Mouse (Mus musculus) fat pad, adult 2 months (tissue): ENCODE data around the gene Galnt17.

ENCODE experiments used
- DNase-seq: peaks from one replicate; pipeline ENCODE4 v3.0.0-alpha.2; 2011; ENCODE audit warnings: low read depth, low spot score; ENCODE audit errors: extremely low read depth

Gene Galnt17

GRCm38 (mm10) chr5:131308397-131308796 is at the start of gene Galnt17:
Galnt17 (minus strand) TSS chr5:131308497.
- DNase-seq = no peak

DNA sequence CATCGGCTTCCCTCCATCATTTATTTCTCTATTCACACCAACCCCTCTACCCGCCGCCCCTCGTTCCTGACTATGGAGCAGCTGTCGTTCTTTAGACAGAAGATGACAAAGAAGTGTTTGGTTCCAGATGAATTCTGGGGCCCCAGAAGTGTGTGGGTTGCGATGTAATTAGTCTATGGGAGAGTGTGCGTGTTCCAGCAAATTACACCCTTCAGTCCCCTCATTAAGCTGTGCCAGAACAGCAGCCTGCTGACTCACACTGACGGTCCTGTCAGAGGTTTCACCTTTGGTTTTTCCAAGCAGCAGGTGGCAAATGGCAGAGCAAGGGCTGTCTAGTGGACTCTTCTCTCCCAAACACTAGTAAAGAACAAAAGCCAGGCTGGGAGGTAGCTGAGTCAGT is 26.2 kb upstream of the Galnt17 start:
- DNase-seq = no peak

DNA sequence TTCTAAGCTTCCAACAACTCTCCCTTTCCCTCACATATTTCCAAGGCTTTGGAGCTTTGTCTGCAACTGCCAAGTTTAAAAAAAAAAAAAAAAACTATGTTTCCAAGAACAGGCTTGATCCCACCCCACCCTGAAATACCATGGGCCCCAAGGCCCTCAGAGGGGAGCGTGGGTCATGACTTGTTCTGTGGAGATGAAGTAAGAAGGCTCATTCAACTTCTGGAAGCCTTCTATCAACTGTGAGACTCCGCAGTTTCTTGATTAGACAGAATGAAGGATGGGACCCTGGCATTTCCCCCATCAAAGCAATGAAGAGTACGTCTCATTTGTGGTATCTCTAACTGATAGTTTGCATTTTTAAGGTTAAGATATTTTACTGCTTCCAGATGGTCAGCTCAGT is 13.0 kb upstream of the Galnt17 start:
- no peak for DNase-seq

GRCm38 (mm10) chr5:131319605-131320004 is 11.3 kb upstream of the Galnt17 start:
- DNase-seq = no peak

- DNase-seq = no peak
Measured at GRCm38 (mm10) chr5:131319141-131319540, 10.8 kb upstream of the Galnt17 start.

DNA sequence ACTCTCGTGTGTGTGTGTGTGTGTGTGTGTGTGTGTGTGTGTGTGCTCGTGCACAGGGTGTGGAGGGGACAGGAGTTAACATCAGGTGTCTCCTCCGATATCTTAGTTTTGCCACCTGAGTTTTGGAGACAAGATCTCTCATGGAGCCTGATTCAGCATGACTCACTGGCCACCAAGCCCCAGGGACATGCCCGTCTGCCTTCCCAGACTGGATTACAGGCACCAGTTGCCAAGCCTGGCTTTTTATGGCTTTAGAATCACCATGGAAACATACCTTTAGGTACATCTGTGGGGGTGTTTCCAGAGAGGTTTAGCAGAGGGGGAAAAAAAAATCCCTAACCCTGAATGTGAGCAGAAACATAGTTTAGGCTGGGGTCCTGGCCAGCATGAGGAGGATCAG is 6.7 kb upstream of the Galnt17 start:
- DNase-seq = no peak

- no peak for DNase-seq
Measured at GRCm38 (mm10) chr5:131307656-131308151, 593 bp downstream of the Galnt17 start.

- DNase-seq = no peak
Measured at GRCm38 (mm10) chr5:131306908-131307655, 1.2 kb downstream of the Galnt17 start.

DNA sequence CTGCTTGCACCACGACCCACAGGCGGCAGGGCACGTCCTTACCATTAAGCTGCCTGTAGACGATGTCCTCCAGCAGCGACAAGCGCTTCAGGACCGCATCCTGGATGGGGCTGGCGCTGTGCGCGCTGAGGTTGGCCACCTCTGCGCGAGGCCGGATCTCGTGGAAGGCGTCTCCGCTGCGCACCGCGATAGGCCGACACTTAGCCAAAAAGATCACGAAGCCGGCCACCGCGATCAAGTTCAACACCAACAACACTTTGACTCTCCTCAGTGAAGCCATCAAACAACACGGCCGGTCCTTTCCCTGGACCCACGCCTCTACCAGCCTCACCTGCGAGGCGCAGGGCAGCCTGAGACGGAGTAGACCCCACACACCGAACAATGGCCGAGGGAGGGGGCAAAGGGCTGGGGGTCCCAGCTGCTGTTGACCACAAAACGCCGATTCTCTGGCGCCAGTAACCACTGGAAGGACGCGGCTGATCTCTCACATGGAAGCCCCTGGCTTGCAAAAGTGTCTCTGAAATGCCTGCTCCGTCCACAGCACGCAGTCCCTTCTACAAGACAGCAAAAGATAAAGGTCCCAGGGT is 1.9 kb downstream of the Galnt17 start:
- no peak for DNase-seq

- no peak for DNase-seq
Measured at GRCm38 (mm10) chr5:131305223-131305622, 3.1 kb downstream of the Galnt17 start.

DNA sequence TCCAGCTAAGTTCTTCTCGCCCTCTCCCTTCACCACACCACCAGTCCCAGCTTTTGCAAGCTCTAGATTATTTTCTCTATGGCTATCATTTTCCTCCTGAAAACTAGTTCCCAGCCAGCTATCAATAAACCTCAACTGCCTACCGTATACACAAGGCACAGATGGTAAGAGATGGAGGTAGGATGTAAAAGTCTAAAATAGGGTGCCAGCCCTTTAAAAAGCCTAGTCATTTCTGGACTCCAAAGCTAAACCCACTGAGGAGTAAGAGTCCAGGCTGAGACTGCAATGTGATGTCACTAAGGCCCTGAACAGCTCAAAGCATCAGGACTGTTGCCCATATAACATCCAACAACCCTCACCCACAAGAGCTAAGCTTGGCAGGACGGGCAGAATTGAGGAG is 6.8 kb downstream of the Galnt17 start:
- no peak for DNase-seq

DNA sequence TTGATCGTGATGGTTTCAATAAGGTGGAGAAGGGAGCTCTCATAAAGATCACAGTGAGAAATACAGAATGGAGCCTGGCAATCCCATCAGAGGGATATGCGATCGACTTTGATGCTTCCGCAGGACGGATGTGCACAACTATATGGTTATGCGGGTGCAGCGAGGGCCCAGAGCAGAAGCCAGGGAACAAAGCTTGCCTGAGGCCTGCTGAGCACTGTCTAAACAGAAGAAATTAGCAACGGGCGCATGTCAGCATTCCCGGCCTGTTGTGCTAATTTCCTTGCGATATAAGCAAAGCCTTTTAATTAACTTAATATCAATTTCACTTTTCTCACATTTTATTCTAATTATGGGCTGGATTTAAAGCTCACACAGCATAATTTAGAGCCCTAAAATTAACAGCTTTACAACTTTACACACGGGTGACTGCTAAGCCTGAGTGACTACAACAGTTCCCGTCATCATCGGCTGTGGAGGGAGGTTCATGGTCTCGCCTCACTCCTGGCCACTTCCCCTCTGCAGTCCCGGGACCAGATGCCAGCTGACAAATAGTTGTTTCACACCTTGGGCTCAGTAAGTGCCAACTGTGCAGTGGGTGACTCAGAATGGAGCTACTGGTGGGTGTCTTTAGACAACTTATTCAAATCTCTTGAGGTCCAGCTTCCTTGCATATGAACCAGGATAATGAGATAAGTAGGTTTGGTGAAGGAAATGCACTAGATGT is 14.4 kb downstream of the Galnt17 start:
- DNase-seq = no peak

GRCm38 (mm10) chr5:131287091-131287490 is 21.2 kb downstream of the Galnt17 start:
- DNase-seq = no peak

- DNase-seq = no peak
Measured at GRCm38 (mm10) chr5:131286680-131287079, 21.6 kb downstream of the Galnt17 start.

- DNase-seq = no peak
Measured at GRCm38 (mm10) chr5:131280349-131280748, 27.9 kb downstream of the Galnt17 start.

DNA sequence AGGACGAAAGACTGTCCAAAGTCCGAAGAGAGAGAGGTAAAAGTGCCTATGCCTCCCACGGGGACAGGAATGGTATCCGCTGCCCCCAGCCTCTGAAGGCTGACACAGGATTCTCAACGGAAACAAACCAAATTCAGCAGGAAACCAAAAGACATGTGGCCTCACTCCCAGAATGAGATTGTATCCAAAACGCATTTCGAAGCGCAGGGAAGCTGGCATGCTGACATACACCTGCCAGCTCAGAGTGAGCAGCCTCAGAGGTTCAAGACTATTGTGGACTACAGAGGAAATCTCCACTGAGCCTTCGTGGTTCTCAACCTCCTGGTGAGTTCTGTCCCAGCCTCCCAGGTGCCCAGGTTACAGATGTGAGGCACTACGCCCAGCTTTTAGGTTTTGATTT is 29.0 kb downstream of the Galnt17 start:
- DNase-seq = no peak

GRCm38 (mm10) chr5:131277227-131277626 is 31.1 kb downstream of the Galnt17 start:
- DNase-seq = no peak

GRCm38 (mm10) chr5:131266291-131266690 is 42.0 kb downstream of the Galnt17 start:
- DNase-seq = no peak

GRCm38 (mm10) chr5:131264145-131264544 is 44.2 kb downstream of the Galnt17 start:
- DNase-seq = no peak

GRCm38 (mm10) chr5:131250701-131251636 is 57.3 kb downstream of the Galnt17 start:
- DNase-seq = no peak

DNA sequence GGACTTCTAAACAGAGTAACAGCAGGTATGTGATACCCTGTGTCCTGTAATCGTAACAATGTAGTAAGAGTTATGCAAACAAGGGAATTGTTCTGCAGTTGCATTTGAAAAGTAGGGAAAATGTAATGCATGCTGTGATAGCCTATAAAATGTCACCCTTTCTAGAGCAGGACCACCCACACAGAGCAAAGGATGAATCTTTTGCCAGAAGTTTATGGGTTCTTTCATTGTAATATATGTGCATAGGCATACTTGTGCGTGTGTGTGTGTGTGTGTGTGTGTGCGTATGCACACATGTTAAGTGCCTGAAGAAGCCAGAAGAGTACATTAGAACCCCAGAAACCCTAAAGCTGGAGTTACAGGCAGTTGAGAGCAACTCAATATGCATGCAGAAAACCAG is 59.9 kb downstream of the Galnt17 start:
- no peak for DNase-seq
